ENCODE assay signal across 33 mouse cellular contexts in the genomic region with DNA sequence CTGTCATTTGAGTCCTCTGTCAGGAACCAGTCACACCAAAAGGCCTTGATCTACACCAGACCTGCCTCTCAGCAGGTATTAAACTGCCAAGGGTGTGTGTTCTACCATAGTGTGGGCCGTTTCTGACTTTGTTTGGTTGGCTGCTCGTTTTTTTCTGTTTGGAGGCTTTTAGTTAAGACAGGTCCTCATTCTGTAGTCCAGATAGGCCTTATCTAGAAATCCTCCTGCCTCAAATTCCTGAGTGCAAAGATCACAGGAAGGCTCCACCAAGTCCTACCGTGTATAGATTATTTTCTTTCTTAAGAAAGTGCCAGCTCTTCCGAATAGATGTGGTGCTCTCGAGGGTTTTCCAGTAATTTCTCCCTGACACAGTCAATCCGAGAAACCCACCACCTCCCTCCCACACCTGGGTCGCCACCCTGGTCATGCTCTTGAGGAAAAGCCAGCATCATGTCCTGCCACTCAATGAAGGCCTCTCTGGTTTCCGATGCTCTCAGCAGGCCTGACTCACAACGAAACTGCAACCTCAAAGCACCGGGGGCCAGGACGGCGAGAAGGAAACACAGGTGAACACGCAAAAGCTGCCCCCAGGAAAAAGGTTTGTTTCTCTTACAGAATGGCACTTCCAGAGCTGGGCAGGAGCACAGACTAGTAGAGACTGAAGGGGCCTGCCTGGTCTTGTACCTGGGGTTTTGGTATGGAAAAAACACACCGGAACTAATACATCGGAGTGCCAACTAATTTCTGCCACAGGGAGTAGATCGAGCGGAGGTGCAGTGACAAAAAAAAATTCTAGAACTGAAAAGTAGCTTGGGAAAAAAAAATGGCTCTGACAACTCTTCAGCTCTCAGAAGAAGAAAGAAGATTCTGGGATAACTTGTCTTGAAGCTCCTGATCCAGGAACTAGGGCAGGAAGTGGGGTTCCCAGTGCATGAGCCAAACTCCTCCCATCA. TPM values are rescaled to one million over a fixed set of nuclear protein-coding genes. Genes with fewer than 3 reads are reported as not detected.
A peak's percentile ranks its signal among the peaks of the same experiment; 100 is the strongest.
DNase-seq lines count a peak whose midpoint lies in the region; ATAC-seq and TF ChIP-seq lines count a peak whose summit lies in the region.
"Had no signal": no experiment of that assay in that cellular context is flagged by ENCODE, and none has a peak within 500 bp of the region (broad histone marks: within the 10 kb centered on the region; RNA-seq: fewer than 3 reads in every experiment).

No protein-coding gene starts in this region.

- H3K27me3 ChIP-seq in megakaryocyte, embryonic 14.5 days (replicated peaks) = no peaks in the 10 kb centered on the region
- H3K27me3 ChIP-seq in CH12.LX (replicated peaks) = no peaks in the 10 kb centered on the region
- no peaks in the 10 kb centered on the region for H3K27me3 ChIP-seq in liver, embryonic 14.5 days (ENCODE audit: control insufficient read depth, insufficient read depth, low read length)
- H3K27me3 ChIP-seq: heart, embryonic 13.5 days; hindbrain, embryonic 12.5 days; neural tube, embryonic 15.5 days; Patski had no signal

- TF ChIP-seq EP300 in CH12.LX (IDR thresholded peaks at IDR 0.05; ENCODE audit: low read length) = peak; percentile 98
- TF ChIP-seq EP300 in liver, embryonic 14.5 days (IDR thresholded peaks at IDR 0.05; ENCODE audit: low read depth) = no peak

- no peaks in the 10 kb centered on the region for H3K79me2 ChIP-seq in CH12.LX (replicated peaks; ENCODE audit: control insufficient read depth, extremely low read depth, insufficient read depth, poor library complexity, severe bottlenecking)

- H3K4me3 ChIP-seq in megakaryocyte, embryonic 14.5 days (replicated peaks) = peak overlapping the region; percentile 10
- H3K4me3 ChIP-seq in CH12.LX (replicated peaks in 1 of 3; ENCODE audit: low read depth in 2 of 3, low read length in 2 of 3, poor library complexity in 1 of 3) = no peak overlapping the region
- no peak overlapping the region for H3K4me3 ChIP-seq in liver, embryonic 14.5 days (ENCODE audit: insufficient read depth in 1 of 2, low read depth in 2 of 2, low read length in 2 of 2)
- H3K4me3 ChIP-seq: heart, embryonic 13.5 days; hindbrain, embryonic 12.5 days; neural tube, embryonic 15.5 days had no signal

- H3K4me2 ChIP-seq in CH12.LX (ENCODE audit: insufficient read depth, low read depth, poor library complexity, severe bottlenecking) = peak overlapping the region; percentile 79
- no peak overlapping the region for H3K4me2 ChIP-seq in liver, embryonic 14.5 days (ENCODE audit: low read depth)
- H3K4me2 ChIP-seq: heart, embryonic 13.5 days; hindbrain, embryonic 12.5 days; neural tube, embryonic 15.5 days had no signal

- no peak; the same call in none of the 2 replicates for TF ChIP-seq RAD21 in CH12.LX (IDR thresholded peaks at IDR 0.05; ENCODE audit: low read depth, low read length)

- H3K9ac ChIP-seq in CH12.LX (ENCODE audit: insufficient read depth, low read depth) = peak overlapping the region; percentile 35
- H3K9ac ChIP-seq in liver, embryonic 14.5 days (replicated peaks) = no peak overlapping the region
- H3K9ac ChIP-seq: forebrain, postnatal 0 days; heart, embryonic 13.5 days; hindbrain, embryonic 12.5 days; neural tube, embryonic 15.5 days had no signal

- H3K9me3 ChIP-seq in megakaryocyte, embryonic 14.5 days = peaks cover 4% of the 10 kb centered on the region; the same call in 1 of the 2 replicates
- H3K9me3 ChIP-seq in CH12.LX (replicated peaks; ENCODE audit: low read length) = peaks cover 5% of the 10 kb centered on the region
- no peaks in the 10 kb centered on the region for H3K9me3 ChIP-seq in liver, embryonic 14.5 days (ENCODE audit: control insufficient read depth, low read length)
- H3K9me3 ChIP-seq: G1E; heart, embryonic 13.5 days; hindbrain, embryonic 12.5 days; neural tube, embryonic 15.5 days had no signal

- no peak for ATAC-seq in megakaryocyte, adult 5-6 weeks (ENCODE audit: poor library complexity, severe bottlenecking)
- peak; percentile 31; the same call in 1 of the 2 replicates for ATAC-seq in liver, embryonic 14.5 days (ENCODE audit: insufficient read depth)
- ATAC-seq: forebrain, postnatal 0 days; Patski had no signal

- intact Hi-C loops in left cerebral cortex, postnatal 4 days (cut with DNase I) = no loop called here

- no peak for TF ChIP-seq CTCF in CH12.LX (conservative IDR thresholded peaks at IDR 0.05 in 1 of 2, IDR thresholded peaks at IDR 0.05 in 1 of 2; ENCODE audit: low read depth in 2 of 2, low read length in 2 of 2)
- no peak for TF ChIP-seq CTCF in liver, embryonic 14.5 days (IDR thresholded peaks at IDR 0.05; ENCODE audit: low read depth)

- in situ Hi-C loops in CH12.LX (cut with MboI; ENCODE audit: low pct_ligation_motif_present, low pct_unique_long_range_greater_than_20kb, low sequenced_read_pairs) = no loop called here

- DNase-seq in CH12.LX (ENCODE audit: extremely low read depth) = peak; percentile 93
- no peak for DNase-seq in liver, embryonic 14.5 days (ENCODE audit: low read depth in 3 of 3, low spot score in 3 of 3)
- no peak for DNase-seq in left cerebral cortex, adult 9 months (ENCODE audit: low spot score in 2 of 2)
- DNase-seq in left cerebral cortex, postnatal 4 days = no peak
- DNase-seq in right cerebral cortex, postnatal 14 days = no peak
- DNase-seq: adrenal gland, adult 2 months; cerebellum, adult 11-12 months; cerebellum, postnatal 10 days; forebrain, postnatal 0 days; gastrocnemius, postnatal 14 days; heart, adult 18-20 months; kidney, adult 9 months; kidney, postnatal 14 days; layer of hippocampus, postnatal 36 days; lung, adult 2 months; lung, postnatal 14 days; right cerebral cortex, adult 18-20 months; thymus, postnatal 14 days had no signal

- H3K27ac ChIP-seq in CH12.LX (ENCODE audit: insufficient read depth, low read depth) = peak overlapping the region; percentile 74
- no peak overlapping the region for H3K27ac ChIP-seq in liver, embryonic 14.5 days
- H3K27ac ChIP-seq: heart, embryonic 13.5 days; hindbrain, embryonic 12.5 days; neural tube, embryonic 15.5 days had no signal

- 45% methylated on average over 17 of the region's 17 CpGs for WGBS in liver, embryonic 14.5 days (ENCODE audit: insufficient replicate concordance)

- H3K36me3 ChIP-seq in megakaryocyte, embryonic 14.5 days (replicated peaks; ENCODE audit: low read length) = no peaks in the 10 kb centered on the region
- no peaks in the 10 kb centered on the region for H3K36me3 ChIP-seq in CH12.LX (replicated peaks in 1 of 2; ENCODE audit: control insufficient read depth in 1 of 2, insufficient read depth in 1 of 2, low read length in 1 of 2)
- H3K36me3 ChIP-seq in liver, embryonic 14.5 days (replicated peaks; ENCODE audit: control insufficient read depth, insufficient read depth, low read depth) = no peaks in the 10 kb centered on the region
- H3K36me3 ChIP-seq: G1E; heart, embryonic 13.5 days; hindbrain, embryonic 12.5 days; neural tube, embryonic 15.5 days had no signal

- dilution Hi-C loops in CH12.LX (cut with MboI; ENCODE audit: extremely low pct_ligation_motif_present, extremely low pct_unique_long_range_greater_than_20kb, low sequenced_read_pairs) = no loop called here

- peaks cover 48% of the 10 kb centered on the region for H3K4me1 ChIP-seq in megakaryocyte, embryonic 14.5 days
- H3K4me1 ChIP-seq in CH12.LX (ENCODE audit: control insufficient read depth in 1 of 2, insufficient read depth in 2 of 2) = peaks cover 42 to 86% of the 10 kb centered on the region in 2 experiments
- H3K4me1 ChIP-seq in liver, embryonic 14.5 days (replicated peaks; ENCODE audit: control insufficient read depth in 2 of 2, insufficient read depth in 2 of 2, low read length in 1 of 2) = peaks cover 0 to 12% of the 10 kb centered on the region in 2 experiments; a peak in 2 of 4 replicates
- H3K4me1 ChIP-seq: hindbrain, embryonic 12.5 days; neural tube, embryonic 15.5 days had no signal

- peak; percentile 43 for TF ChIP-seq POLR2A in CH12.LX (IDR thresholded peaks at IDR 0.05; ENCODE audit: low read depth, low read length)

TF ChIP-seq in CH12.LX, 34 proteins besides CTCF, POLR2A, EP300 and RAD21 (continues in another document):
- TF ChIP-seq NELFE (IDR thresholded peaks at IDR 0.05; ENCODE audit: low read depth, low read length) (0 out of 2 replicates have a peak, but pooled peaks have one; percentile 32), USF2 (conservative IDR thresholded peaks at IDR 0.05; ENCODE audit: low read depth, low read length) (no peak), MXI1 (IDR thresholded peaks at IDR 0.05; ENCODE audit: low read depth, low read length) (peak; percentile 30; the same call in 1 of the 2 replicates), BHLHE40 (IDR thresholded peaks at IDR 0.05; ENCODE audit: low read depth, low read length) (peak; percentile 96), JUN (IDR thresholded peaks at IDR 0.05; ENCODE audit: insufficient read depth, low read depth, low read length) (peak; percentile 96), ZMIZ1 (IDR thresholded peaks at IDR 0.05; ENCODE audit: low read depth, low read length) (peak; percentile 38; the same call in 1 of the 2 replicates), KAT2A (IDR thresholded peaks at IDR 0.05; ENCODE audit: insufficient replicate concordance, low read length) (0 out of 2 replicates have a peak, but pooled peaks have one; percentile 63), PAX5 (IDR thresholded peaks at IDR 0.05; ENCODE audit: low read length) (no peak), IRF4 (IDR thresholded peaks at IDR 0.05; ENCODE audit: low read depth, low read length) (peak; percentile 100), MAX (IDR thresholded peaks at IDR 0.05; ENCODE audit: low read length) (no peak; the same call in 1 of the 2 replicates), MEF2A (IDR thresholded peaks at IDR 0.05; ENCODE audit: borderline replicate concordance, low read depth, low read length) (peak; percentile 97), RCOR1 (conservative IDR thresholded peaks at IDR 0.05; ENCODE audit: low read depth, low read length) (peak; percentile 96), GABPA (IDR thresholded peaks at IDR 0.05; ENCODE audit: insufficient replicate concordance, low read depth, low read length) (no peak), SMC3 (IDR thresholded peaks at IDR 0.05; ENCODE audit: low read depth, low read length) (peak; percentile 49), TCF12 (IDR thresholded peaks at IDR 0.05; ENCODE audit: low read depth, low read length) (peak; percentile 100), UBTF (IDR thresholded peaks at IDR 0.05; ENCODE audit: low read depth, low read length) (0 out of 2 replicates have a peak, but pooled peaks have one; percentile 24)

RNA-seq across cellular contexts. Expression of gene Il10, which starts 9.2 kb away (rescaled TPM):
- not detected in 2 replicates for polyA plus RNA-seq in megakaryocyte, embryonic 14.5 days (2012; ENCODE audit: insufficient read depth, low replicate concordance)
- not detected in 2 replicates for total RNA-seq in megakaryocyte, adult 5-6 weeks (2015)
- 0.49 TPM in 1 of 2 replicates, not detected in the other for total RNA-seq in megakaryocyte, adult 5-6 weeks (2017)
- total RNA-seq in CH12.LX (2012; rRNA removed) (389 and 399 TPM in 2 replicates), CH12.LX (2014; rRNA removed) (903 and 969 TPM in 2 replicates)
- polyA plus RNA-seq in CH12.LX (2012; ENCODE audit: insufficient read length, low read depth) = 236 and 284 TPM in 2 replicates
- 0.03 TPM in 2 replicates for polyA plus RNA-seq in liver, embryonic 14.5 days (2012; rRNA removed)
- polyA plus RNA-seq in liver, embryonic 14.5 days (2014; fragmentation: Nextera tagmentation; extraction: Ambion mirVana) = not detected in 2 replicates
- total RNA-seq in left cerebral cortex, postnatal 4 days (2021) = under 1 TPM in 1 of 2 experiments, not detected in 1; 0.26 TPM
- total RNA-seq: adrenal gland, adult 2 months; adrenal gland, postnatal 4 days; forebrain, postnatal 0 days; G1E; gastrocnemius, postnatal 14 days; heart, adult 18-20 months; heart, postnatal 25 days; layer of hippocampus, adult 18-20 months; layer of hippocampus, postnatal 36 days; left cerebral cortex, postnatal 25 days had no signal
- polyA plus RNA-seq: adrenal gland, adult 2 months; cortical plate, adult 2 months; embryonic facial prominence, embryonic 11.5 days; forebrain, embryonic 11.5 days; forebrain, postnatal 0 days; G1E; heart, embryonic 13.5 days; hindbrain, embryonic 12.5 days; lung, adult 2 months; neural tube, embryonic 15.5 days; testis, adult 2 months had no signal

Comparison
In these comparisons a context has a peak if more than half of its experiments do, and no peak if none do; other contexts are left out.
1. RNA of gene Il10, which starts 9.2 kb away (total RNA-seq): 389 to 969 TPM in CH12.LX; 0.26 TPM in left cerebral cortex, postnatal 4 days and 0.49 TPM in megakaryocyte, adult 5-6 weeks; every median in the first group is over 100 times any median in the second.